Mouse (Mus musculus) heart, postnatal 0 days (tissue): ENCODE data around the gene Izumo1. TPM values are rescaled to one million over a fixed set of nuclear protein-coding genes. Genes with fewer than 3 reads are reported as not detected.

Source experiments
- ATAC-seq: fragments of 200-750 bp; cut with Nextera tagmentation; 2 replicates; pipeline ENCODE4 v1.8.0; 2017; ENCODE audit warnings: low read depth, moderate number of reproducible peaks, moderate library complexity; ENCODE audit not compliant: insufficient read depth
- DNase-seq: peaks from one replicate; pipeline ENCODE4 v3.0.0-alpha.2; 2016; ENCODE audit warnings: low spot score
- H3K27ac ChIP-seq: fragments of 300-500 bp; sonication (generic); 2 replicates; pipeline ENCODE4 v1.5.1; 2014; ENCODE audit warnings: low read depth, mild to moderate bottlenecking
- H3K27me3 ChIP-seq: fragments of 300-500 bp; sonication (generic); 2 replicates; pipeline ENCODE4 v1.6.1; 2014; ENCODE audit warnings: low read length, mixed read lengths; ENCODE audit not compliant: control insufficient read depth, insufficient read depth
- H3K36me3 ChIP-seq: fragments of 300-500 bp; sonication (generic); replicated peaks from 2 replicates; pipeline ENCODE4 v1.6.1; 2014; ENCODE audit warnings: low read length, mixed read lengths; ENCODE audit not compliant: control insufficient read depth, insufficient read depth
- H3K4me1 ChIP-seq: fragments of 300-500 bp; sonication (generic); 2 replicates; pipeline ENCODE4 v1.6.1; 2014; ENCODE audit warnings: antibody characterized with exemption; ENCODE audit not compliant: control insufficient read depth, insufficient read depth
- H3K4me2 ChIP-seq: fragments of 300-500 bp; sonication (generic); 2 replicates; pipeline ENCODE4 v1.6.1; 2014; ENCODE audit warnings: low read depth, mild to moderate bottlenecking, low read length, moderate library complexity
- H3K4me3 ChIP-seq: fragments of 300-500 bp; sonication (generic); 2 replicates; pipeline ENCODE4 v1.5.1; 2014; ENCODE audit warnings: low read depth, low read length
- H3K9ac ChIP-seq: fragments of 300-500 bp; sonication (generic); replicated peaks from 2 replicates; pipeline ENCODE4 v1.6.1; 2014; ENCODE audit warnings: low read depth, low read length, mixed read lengths
- H3K9me3 ChIP-seq: fragments of 300-500 bp; sonication (generic); replicated peaks from 2 replicates; pipeline ENCODE4 v1.6.1; 2016; ENCODE audit warnings: low read length; ENCODE audit not compliant: control insufficient read depth
- CTCF ChIP-seq: IDR thresholded peaks from 2 replicates; pipeline ENCODE4 v1.5.1; 2016; ENCODE audit warnings: antibody characterized with exemption, control low read depth, low read depth
- EP300 ChIP-seq: IDR thresholded peaks from 2 replicates; pipeline ENCODE4 v1.6.1; 2016; ENCODE audit warnings: antibody characterized with exemption, low read depth
- WGBS: fragments of 180-500 bp; shearing (Covaris S2); extraction: QIAGEN DNeasy Blood & Tissue Kit; methylation state at CpG from one replicate; pipeline ENCODE4 v1.1.7; 2014; 5-methylcytosine and 5-hydroxymethylcytosine counted together
- polyA plus RNA-seq: library from polyadenylated mRNA; unstranded; fragments of >200 nt; fragmentation: Nextera tagmentation; extraction: Ambion mirVana; gene quantifications from 2 replicates; pipeline ENCODE4 v1.2.1, GENCODE M21; 2015
- total RNA-seq: library from RNA; depleted of rRNA; stranded (reverse); fragments of >200 nt; gene quantifications from 2 replicates; pipeline ENCODE4 v1.2.3, GENCODE M21; 2014; ENCODE audit warnings: low replicate concordance

Izumo1 gene
- total and polyA plus RNA-seq, 2 experiments from 2014 or later = 0.23 to 0.53 TPM

- Histone ChIP-seq H3K27me3 (peaks cover 11% of the 10 kb centered on the region), H3K4me1 (no peaks in the 10 kb centered on the region), H3K36me3 (peaks cover 4% of the 10 kb centered on the region; the same call in 1 of the 2 replicates), H3K4me2 (peak within 1 kb of the TSS; percentile 78), H3K27ac (peak within 1 kb of the TSS; percentile 82), H3K9ac (peak within 1 kb of the TSS; percentile 70), H3K4me3 (peak within 1 kb of the TSS; percentile 57), H3K9me3 (no peaks in the 10 kb centered on the region)
- ATAC-seq = peak; percentile 49
- WGBS = 72% methylated on average over 9 of the region's 9 CpGs
- DNase-seq = peak; percentile 53
- TF ChIP-seq EP300 (0 out of 2 replicates have a peak, but pooled peaks have one; percentile 55), CTCF (no peak)
These were observed 5.7 kb downstream of the Izumo1 start, which contains the start of gene Rasip1 for GRCm38 (mm10) chr7:45627261-45627660. TSS of gene Rasip1 (plus strand) at chr7:45627488.

GRCm38 (mm10) chr7:45628364-45629294, 7.0 kb downstream of the Izumo1 start:
- peak; percentile 88 for DNase-seq
- 1% methylated on average over 101 of the region's 105 CpGs for WGBS
- Histone ChIP-seq H3K4me2 (peak overlapping the region; percentile 78), H3K9ac (peak overlapping the region; percentile 70), H3K27me3 (peaks cover 11% of the 10 kb centered on the region), H3K4me1 (no peaks in the 10 kb centered on the region), H3K9me3 (no peaks in the 10 kb centered on the region), H3K36me3 (peaks cover 4% of the 10 kb centered on the region; the same call in 1 of the 2 replicates), H3K27ac (peak overlapping the region; percentile 82), H3K4me3 (peak overlapping the region; percentile 57)
- peak; percentile 66 for TF ChIP-seq CTCF
- 0 out of 2 replicates have a peak, but pooled peaks have one; percentile 19 for TF ChIP-seq EP300
- peak; percentile 79 for ATAC-seq

GRCm38 (mm10) chr7:45630064-45630907, 8.7 kb downstream of the Izumo1 start:
- DNase-seq (peak; percentile 31), ATAC-seq (no peak)
- TF ChIP-seq EP300 (peak; percentile 53; the same call in 1 of the 2 replicates), CTCF (no peak)
- Histone ChIP-seq H3K27me3 (peaks cover 11% of the 10 kb centered on the region), H3K9ac (no peak overlapping the region), H3K9me3 (no peaks in the 10 kb centered on the region), H3K4me3 (no peak overlapping the region), H3K4me1 (no peaks in the 10 kb centered on the region), H3K4me2 (peak overlapping the region; percentile 78), H3K36me3 (peaks cover 8% of the 10 kb centered on the region; the same call in 1 of the 2 replicates), H3K27ac (peak overlapping the region; percentile 28; the same call in 1 of the 2 replicates)
- WGBS = 65% methylated on average over 23 of the region's 23 CpGs

- ATAC-seq (peak; percentile 34; the same call in 1 of the 2 replicates), DNase-seq (no peak)
- no peaks in the 10 kb centered on the region; the same call in 1 of the 2 replicates for H3K4me1 ChIP-seq
- 0 out of 2 replicates have a peak overlapping the region, but pooled peaks have one; percentile 11 for H3K27ac ChIP-seq
- 20% methylated on average over 28 of the region's 35 CpGs for WGBS
- TF ChIP-seq CTCF (peak; percentile 37), EP300 (no peak)
- H3K36me3 ChIP-seq = peaks cover 21% of the 10 kb centered on the region
- no peak overlapping the region; the same call in 1 of the 2 replicates for H3K9ac ChIP-seq
- H3K9me3 ChIP-seq = no peaks in the 10 kb centered on the region
- peak overlapping the region; percentile 50 for H3K4me2 ChIP-seq
- H3K27me3 ChIP-seq = peaks cover 11% of the 10 kb centered on the region
- H3K4me3 ChIP-seq = peak overlapping the region; percentile 19
These were observed 10.9 kb downstream of the Izumo1 start for GRCm38 (mm10) chr7:45632499-45632898.
